In the genomic region with DNA sequence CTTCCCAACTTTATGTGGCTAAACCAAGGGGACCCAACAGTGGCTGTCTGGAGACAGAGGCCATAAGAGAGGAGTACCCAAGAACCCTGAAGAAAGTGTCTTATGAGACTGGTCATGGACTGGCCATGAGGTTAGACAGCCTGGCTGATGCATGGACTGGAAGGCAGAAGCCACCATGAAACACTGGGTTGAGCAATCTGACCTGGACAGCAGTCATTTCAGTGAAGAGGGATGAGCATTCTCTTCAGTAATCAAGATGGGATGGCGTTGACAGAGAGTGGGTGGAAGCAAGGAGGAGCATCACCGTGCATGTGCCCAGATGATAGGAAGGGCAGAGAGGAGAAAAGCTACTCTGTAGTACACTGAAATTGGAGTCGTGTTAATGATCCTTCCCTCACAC, we compare ENCODE assay signal across 31 mouse cellular contexts. TPM values are rescaled to one million over a fixed set of nuclear protein-coding genes. Genes with fewer than 3 reads are reported as not detected.
DNase-seq lines count a peak whose midpoint lies in the region; ATAC-seq and TF ChIP-seq lines count a peak whose summit lies in the region.
"Had no signal": no experiment of that assay in that cellular context is flagged by ENCODE, and none has a peak within 500 bp of the region (broad histone marks: within the 10 kb centered on the region; RNA-seq: fewer than 3 reads in every experiment).

No protein-coding gene starts in this region.

- no peak overlapping the region for H3K9ac ChIP-seq in liver, embryonic 12.5 days
- no peak overlapping the region for H3K9ac ChIP-seq in MEL (ENCODE audit: control insufficient read depth, low read depth, low read length, poor library complexity, severe bottlenecking)
- no peak overlapping the region for H3K9ac ChIP-seq in liver, embryonic 16.5 days (ENCODE audit: low read depth, low read length)
- H3K9ac ChIP-seq: embryonic facial prominence, embryonic 13.5 days; forebrain, embryonic 12.5 days; heart, embryonic 15.5 days; intestine, embryonic 15.5 days; limb, embryonic 13.5 days; lung, embryonic 14.5 days; neural tube, embryonic 15.5 days had no signal

- peak in 1 of 2 experiments; percentile 29; a peak in 1 of 4 replicates for TF ChIP-seq EP300 in MEL (IDR thresholded peaks at IDR 0.05; ENCODE audit: low read depth in 1 of 2, low read length in 2 of 2)

- H3K27ac ChIP-seq in liver, embryonic 12.5 days: peak overlapping the region; percentile 38; the same call in 1 of the 2 replicates
- H3K27ac ChIP-seq in MEL (ENCODE audit: control insufficient read depth, low read depth, low read length): no peak overlapping the region
- peak overlapping the region; percentile 7 for H3K27ac ChIP-seq in liver, embryonic 16.5 days (ENCODE audit: low read length)
- H3K27ac ChIP-seq: embryonic facial prominence, embryonic 13.5 days; forebrain, embryonic 12.5 days; heart, embryonic 15.5 days; intestine, embryonic 15.5 days; limb, embryonic 13.5 days; neural tube, embryonic 15.5 days had no signal

- H3K27me3 ChIP-seq in liver, embryonic 12.5 days (replicated peaks): no peaks in the 10 kb centered on the region
- no peaks in the 10 kb centered on the region for H3K27me3 ChIP-seq in MEL (ENCODE audit: control insufficient read depth in 1 of 2, insufficient read depth in 2 of 2, low read length in 2 of 2)
- no peaks in the 10 kb centered on the region for H3K27me3 ChIP-seq in liver, embryonic 16.5 days (ENCODE audit: control insufficient read depth, insufficient read depth, low read depth, low read length)
- H3K27me3 ChIP-seq: embryonic facial prominence, embryonic 13.5 days; heart, embryonic 15.5 days; intestine, embryonic 15.5 days; limb, embryonic 13.5 days; neural tube, embryonic 15.5 days had no signal

- peaks cover 75% of the 10 kb centered on the region for H3K4me1 ChIP-seq in liver, embryonic 12.5 days
- peaks cover 30 to 56% of the 10 kb centered on the region in 2 experiments for H3K4me1 ChIP-seq in MEL (ENCODE audit: control insufficient read depth in 1 of 2, insufficient read depth in 2 of 2, low read length in 2 of 2)
- peaks cover 61% of the 10 kb centered on the region for H3K4me1 ChIP-seq in liver, embryonic 16.5 days (ENCODE audit: control insufficient read depth, low read depth, low read length)

- no peak for TF ChIP-seq RAD21 in MEL (IDR thresholded peaks at IDR 0.05; ENCODE audit: low read depth, low read length)

- no peak overlapping the region for H3K4me2 ChIP-seq in liver, embryonic 12.5 days
- no peak overlapping the region for H3K4me2 ChIP-seq in liver, embryonic 16.5 days (ENCODE audit: low read depth, low read length)
- H3K4me2 ChIP-seq: embryonic facial prominence, embryonic 13.5 days; forebrain, embryonic 12.5 days; heart, embryonic 15.5 days; intestine, embryonic 15.5 days; limb, embryonic 13.5 days; lung, embryonic 14.5 days; midbrain, embryonic 11.5 days; neural tube, embryonic 15.5 days had no signal

- TF ChIP-seq POLR2A in MEL (IDR thresholded peaks at IDR 0.05; ENCODE audit: control insufficient read depth in 1 of 2, insufficient read depth in 1 of 2, low read depth in 1 of 2, low read length in 2 of 2, poor library complexity in 1 of 2): no peak

- H3K79me2 ChIP-seq in MEL (ENCODE audit: control insufficient read depth, insufficient read depth, low read length, poor library complexity): peaks cover 15% of the 10 kb centered on the region

- no peak for DNase-seq in liver
- DNase-seq in MEL (ENCODE audit: low read depth, low spot score): peak; percentile 22
- peak; percentile 54 to 69 for DNase-seq in adrenal gland, postnatal 36 days
- no peak for DNase-seq in B cell, adult 2 months
- no peak for DNase-seq in left cerebral cortex, adult 11 months (ENCODE audit: low spot score)
- DNase-seq: cerebellum, adult 8-10 months; cerebellum, postnatal 36 days; embryo, embryonic 11 days; kidney, adult 8-10 months; kidney, postnatal 10 days; layer of hippocampus, postnatal 36 days; lung, embryonic 14.5 days; right cerebral cortex, adult 18-20 months; right cerebral cortex, postnatal 4 days had no signal

- no peak overlapping the region for H3K4me3 ChIP-seq in liver, embryonic 12.5 days
- H3K4me3 ChIP-seq in MEL (ENCODE audit: control insufficient read depth in 1 of 2, insufficient read depth in 1 of 2, low read depth in 2 of 2, low read length in 2 of 2): no peak overlapping the region
- no peak overlapping the region for H3K4me3 ChIP-seq in liver, embryonic 16.5 days (ENCODE audit: low read depth, low read length)
- H3K4me3 ChIP-seq: embryonic facial prominence, embryonic 13.5 days; erythroblast, embryonic 14.5 days; forebrain, embryonic 12.5 days; heart, embryonic 15.5 days; intestine, embryonic 15.5 days; limb, embryonic 13.5 days; neural tube, embryonic 15.5 days had no signal

- 61% methylated on average over 3 of the region's 3 CpGs for WGBS in liver, embryonic 12.5 days (ENCODE audit: insufficient replicate concordance)
- WGBS in liver, embryonic 16.5 days (ENCODE audit: insufficient replicate concordance): 36% methylated on average over 3 of the region's 3 CpGs

- H3K36me3 ChIP-seq in liver, embryonic 12.5 days: 0 out of 2 replicates have a peak, but pooled peaks cover 4% of the 10 kb centered on the region
- peaks cover 0 to 31% of the 10 kb centered on the region in 2 experiments; a peak in 2 of 4 replicates for H3K36me3 ChIP-seq in MEL (ENCODE audit: control insufficient read depth in 1 of 2, insufficient read depth in 2 of 2, low read length in 2 of 2)
- H3K36me3 ChIP-seq in liver, embryonic 16.5 days (ENCODE audit: control insufficient read depth, insufficient read depth): no peaks in the 10 kb centered on the region
- H3K36me3 ChIP-seq: embryonic facial prominence, embryonic 13.5 days; forebrain, embryonic 12.5 days; heart, embryonic 15.5 days; intestine, embryonic 15.5 days; limb, embryonic 13.5 days; neural tube, embryonic 15.5 days had no signal

- no peaks in the 10 kb centered on the region for H3K9me3 ChIP-seq in liver, embryonic 12.5 days (replicated peaks)
- no peaks in the 10 kb centered on the region for H3K9me3 ChIP-seq in MEL (replicated peaks; ENCODE audit: insufficient read depth, low read length)
- no peaks in the 10 kb centered on the region for H3K9me3 ChIP-seq in liver, embryonic 16.5 days (replicated peaks; ENCODE audit: control insufficient read depth, low read length)
- H3K9me3 ChIP-seq: embryonic facial prominence, embryonic 13.5 days; forebrain, embryonic 12.5 days; heart, embryonic 15.5 days; intestine, embryonic 15.5 days; limb, embryonic 13.5 days; neural tube, embryonic 15.5 days had no signal

- no peak for TF ChIP-seq CTCF in MEL (IDR thresholded peaks at IDR 0.05 in 2 of 3, conservative IDR thresholded peaks at IDR 0.05 in 1 of 3; ENCODE audit: control insufficient read depth in 1 of 3, insufficient read depth in 1 of 3, low read depth in 2 of 3, low read length in 3 of 3, poor library complexity in 1 of 3, severe bottlenecking in 1 of 3)

- no peak for ATAC-seq in liver, embryonic 12.5 days
- ATAC-seq in liver, embryonic 16.5 days (ENCODE audit: low read depth): no peak
- ATAC-seq: hindbrain, embryonic 16.5 days; intestine, embryonic 15.5 days had no signal

TF ChIP-seq in MEL, 35 proteins besides CTCF, POLR2A, EP300 and RAD21 (continues in another document):
- TF ChIP-seq ZNF384 (IDR thresholded peaks at IDR 0.05; ENCODE audit: low read depth, low read length): no peak
- no peak for TF ChIP-seq ZMIZ1 (IDR thresholded peaks at IDR 0.05; ENCODE audit: low read depth, low read length)
- TF ChIP-seq SIN3A (IDR thresholded peaks at IDR 0.05; ENCODE audit: low read length): no peak
- no peak for TF ChIP-seq ELF1 (IDR thresholded peaks at IDR 0.05; ENCODE audit: low read depth, low read length)
- TF ChIP-seq GATA1 (IDR thresholded peaks at IDR 0.05; ENCODE audit: low read depth, low read length): no peak

RNA-seq across cellular contexts. Expression of a gene that starts 3.3 kb away (rescaled TPM):
- polyA plus RNA-seq in liver, embryonic 12.5 days (2016; fragmentation: Nextera tagmentation; extraction: Ambion mirVana): 289 and 295 TPM in 2 replicates
- 112 and 115 TPM in 2 replicates for total RNA-seq in MEL (2012; rRNA removed)
- 100 to 1,000 TPM in 1 of 2 experiments, 10 to 100 TPM in 1; 89.3 to 179 TPM for polyA plus RNA-seq in MEL (2012; ENCODE audit: insufficient read depth in 1 of 2, insufficient read length in 2 of 2, low read depth in 1 of 2, low replicate concordance in 2 of 2, missing spikeins in 1 of 2)
- 1,000 to 10,000 TPM in 1 of 2 experiments, 100 to 1,000 TPM in 1; 932 to 1,123 TPM for total RNA-seq in adrenal gland, postnatal 36 days (2021)
- 408 and 415 TPM in 2 replicates for polyA plus RNA-seq in liver, embryonic 16.5 days (2015; fragmentation: Nextera tagmentation; extraction: Ambion mirVana)

RNA-seq across cellular contexts. Expression of a gene that starts 8.6 kb away (rescaled TPM):
- polyA plus RNA-seq in liver, embryonic 12.5 days (2016; fragmentation: Nextera tagmentation; extraction: Ambion mirVana): 1.4 TPM in 1 of 2 replicates, not detected in the other
- total RNA-seq in MEL (2012; rRNA removed): 3.2 and 8.1 TPM in 2 replicates
- polyA plus RNA-seq in MEL (2012; ENCODE audit: insufficient read depth in 1 of 2, insufficient read length in 2 of 2, low read depth in 1 of 2, low replicate concordance in 2 of 2, missing spikeins in 1 of 2): 10 to 100 TPM in 1 of 2 experiments, not detected in 1; 15.2 TPM
- 1 to 10 TPM; 2.6 to 3.3 TPM for total RNA-seq in adrenal gland, postnatal 36 days (2021)
- 1.4 and 1.8 TPM in 2 replicates for polyA plus RNA-seq in liver, embryonic 16.5 days (2015; fragmentation: Nextera tagmentation; extraction: Ambion mirVana)
- total RNA-seq: layer of hippocampus, postnatal 36 days had no signal
- polyA plus RNA-seq: embryonic facial prominence, embryonic 13.5 days; limb, embryonic 13.5 days; lung, embryonic 14.5 days; neural tube, embryonic 15.5 days; stomach, embryonic 14.5 days had no signal

RNA-seq across cellular contexts. Expression of a gene that starts 17.6 kb away (rescaled TPM):
- polyA plus RNA-seq in liver, embryonic 12.5 days (2016; fragmentation: Nextera tagmentation; extraction: Ambion mirVana): 1.5 and 2.5 TPM in 2 replicates
- total RNA-seq in MEL (2012; rRNA removed): not detected in 2 replicates
- under 1 TPM in 1 of 2 experiments, not detected in 1; 0.21 TPM for polyA plus RNA-seq in MEL (2012; ENCODE audit: insufficient read depth in 1 of 2, insufficient read length in 2 of 2, low read depth in 1 of 2, low replicate concordance in 2 of 2, missing spikeins in 1 of 2)
- total RNA-seq in adrenal gland, postnatal 36 days (2021): 1 to 10 TPM; 3.0 to 4.4 TPM
- polyA plus RNA-seq in liver, embryonic 16.5 days (2015; fragmentation: Nextera tagmentation; extraction: Ambion mirVana): 1.6 and 2.0 TPM in 2 replicates
- total RNA-seq: hematopoietic stem cell, adult 5-6 weeks had no signal

RNA-seq across cellular contexts. Expression of a gene that starts 43.5 kb away (rescaled TPM):
- polyA plus RNA-seq in liver, embryonic 12.5 days (2016; fragmentation: Nextera tagmentation; extraction: Ambion mirVana): not detected in 2 replicates
- total RNA-seq in MEL (2012; rRNA removed): not detected in 2 replicates
- not detected for polyA plus RNA-seq in MEL (2012; ENCODE audit: insufficient read depth in 1 of 2, insufficient read length in 2 of 2, low read depth in 1 of 2, low replicate concordance in 2 of 2, missing spikeins in 1 of 2)
- total RNA-seq in adrenal gland, postnatal 36 days (2021): not detected
- polyA plus RNA-seq in liver, embryonic 16.5 days (2015; fragmentation: Nextera tagmentation; extraction: Ambion mirVana): 0.14 TPM in 1 of 2 replicates, not detected in the other
- total RNA-seq: adrenal gland, adult 18-20 months; gastrocnemius, adult 18-20 months; hematopoietic stem cell, adult 5-6 weeks; layer of hippocampus, adult 18-20 months; layer of hippocampus, postnatal 36 days; left cerebral cortex, postnatal 25 days had no signal
- polyA plus RNA-seq: erythroblast, embryonic 14.5 days; forebrain, embryonic 12.5 days; hindbrain, embryonic 16.5 days; lung, embryonic 14.5 days; midbrain, embryonic 11.5 days had no signal

RNA-seq across cellular contexts. Expression of a gene that starts 50.5 kb away (rescaled TPM):
- 1.8 and 2.4 TPM in 2 replicates for polyA plus RNA-seq in liver, embryonic 12.5 days (2016; fragmentation: Nextera tagmentation; extraction: Ambion mirVana)
- not detected in 2 replicates for total RNA-seq in MEL (2012; rRNA removed)
- under 1 TPM in 1 of 2 experiments, not detected in 1; 0.84 TPM for polyA plus RNA-seq in MEL (2012; ENCODE audit: insufficient read depth in 1 of 2, insufficient read length in 2 of 2, low read depth in 1 of 2, low replicate concordance in 2 of 2, missing spikeins in 1 of 2)
- under 1 TPM; 0.50 to 0.89 TPM for total RNA-seq in adrenal gland, postnatal 36 days (2021)
- polyA plus RNA-seq in liver, embryonic 16.5 days (2015; fragmentation: Nextera tagmentation; extraction: Ambion mirVana): 17.8 and 41.4 TPM in 2 replicates
- total RNA-seq: layer of hippocampus, postnatal 36 days; left cerebral cortex, postnatal 25 days had no signal
- polyA plus RNA-seq: erythroblast, embryonic 14.5 days had no signal

Comparison
In these comparisons a context has a peak if more than half of its experiments do, and no peak if none do; other contexts are left out.
1. DNase-seq: peak in MEL (single experiment) and adrenal gland, postnatal 36 days (2 of 2); none in liver (single experiment), B cell, adult 2 months (0 of 2) and left cerebral cortex, adult 11 months (single experiment).